Mouse (Mus musculus): Measurements from ENCODE around the gene Zfp598. TPM values are rescaled to one million over a fixed set of nuclear protein-coding genes. Genes with fewer than 3 reads are reported as not detected.

Gene Zfp598
- polyA plus RNA-seq, 2 experiments: 29.9 to 91.4 TPM

DNA sequence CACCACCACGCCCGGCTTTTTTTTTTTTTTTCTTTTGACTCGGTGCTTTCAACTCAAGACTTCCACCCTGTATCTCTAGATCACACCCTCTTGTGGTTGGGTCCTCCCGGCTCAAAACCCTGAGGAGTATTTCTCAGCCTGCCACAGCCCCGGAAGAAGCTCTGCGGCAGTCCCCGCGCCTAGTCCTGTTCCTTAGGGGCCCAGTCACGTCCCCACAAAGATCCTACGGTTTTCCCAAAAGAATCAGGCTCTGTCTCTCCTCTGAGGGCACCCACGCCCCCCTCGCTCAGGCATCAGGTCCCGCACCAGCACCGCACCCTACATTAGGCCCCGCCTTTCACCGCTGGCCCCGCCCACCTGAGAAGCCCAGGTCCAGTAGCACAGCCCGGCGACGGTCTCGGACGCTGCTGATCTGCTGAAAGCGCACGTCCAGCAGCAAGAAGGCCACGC, 17.7 kb downstream of the Zfp598 start:
- H3K36me3 ChIP-seq (ENCODE audit: control insufficient read depth, insufficient read depth, low read length): peaks cover 5% of the 10 kb centered on the region
- peak overlapping the region; percentile 25 for H3K4me3 ChIP-seq (replicated peaks; ENCODE audit: low read length)
- peak overlapping the region; percentile 45 for H3K4me2 ChIP-seq (replicated peaks; ENCODE audit: low read depth, low read length, severe bottlenecking)
- no peak for TF ChIP-seq POLR2A (IDR thresholded peaks at IDR 0.05; ENCODE audit: borderline replicate concordance, extremely low read depth, insufficient read depth, insufficient read length)
- WGBS: 3% methylated on average over 25 of the region's 25 CpGs
- no peaks in the 10 kb centered on the region for H3K9me3 ChIP-seq (ENCODE audit: control insufficient read depth, low read length)
- H3K27ac ChIP-seq (replicated peaks; ENCODE audit: low read depth, low read length): no peak overlapping the region
- DNase-seq (ENCODE audit: low spot score): no peak
- ATAC-seq (ENCODE audit: low FRiP score, low read depth): no peak
- H3K4me1 ChIP-seq (ENCODE audit: control insufficient read depth, insufficient read depth, low read length): peaks cover 8% of the 10 kb centered on the region
- H3K27me3 ChIP-seq (ENCODE audit: control insufficient read depth, insufficient read depth, low read length): peaks cover 38% of the 10 kb centered on the region
- peak overlapping the region; percentile 47 for H3K9ac ChIP-seq (ENCODE audit: low read depth, low read length, severe bottlenecking)

GRCm38 (mm10) chr17:24687599-24687998, 18.1 kb downstream of the Zfp598 start:
- Histone ChIP-seq H3K4me3 (replicated peaks; ENCODE audit: low read length) (peak overlapping the region; percentile 25), H3K27me3 (ENCODE audit: control insufficient read depth, insufficient read depth, low read length) (peaks cover 38% of the 10 kb centered on the region), H3K4me2 (replicated peaks; ENCODE audit: low read depth, low read length, severe bottlenecking) (peak overlapping the region; percentile 45), H3K9ac (ENCODE audit: low read depth, low read length, severe bottlenecking) (peak overlapping the region; percentile 47), H3K27ac (replicated peaks; ENCODE audit: low read depth, low read length) (no peak overlapping the region), H3K4me1 (ENCODE audit: control insufficient read depth, insufficient read depth, low read length) (peaks cover 8% of the 10 kb centered on the region), H3K36me3 (ENCODE audit: control insufficient read depth, insufficient read depth, low read length) (peaks cover 6% of the 10 kb centered on the region; the same call in 1 of the 2 replicates), H3K9me3 (ENCODE audit: control insufficient read depth, low read length) (no peaks in the 10 kb centered on the region)
- DNase-seq (ENCODE audit: low spot score) (no peak), ATAC-seq (ENCODE audit: low FRiP score, low read depth) (no peak)
- no peak for TF ChIP-seq POLR2A (IDR thresholded peaks at IDR 0.05; ENCODE audit: borderline replicate concordance, extremely low read depth, insufficient read depth, insufficient read length)
- WGBS: 18% methylated on average over 23 of the region's 23 CpGs

- H3K27me3 ChIP-seq (ENCODE audit: control insufficient read depth, insufficient read depth, low read length): peaks cover 38% of the 10 kb centered on the region
- H3K9me3 ChIP-seq (ENCODE audit: control insufficient read depth, low read length): no peaks in the 10 kb centered on the region
- TF ChIP-seq POLR2A (IDR thresholded peaks at IDR 0.05; ENCODE audit: borderline replicate concordance, extremely low read depth, insufficient read depth, insufficient read length): no peak
- under 1% methylated on average over 48 of the region's 55 CpGs for WGBS
- ATAC-seq (ENCODE audit: low FRiP score, low read depth): peak; percentile 27; the same call in 1 of the 2 replicates
- peak within 1 kb of the TSS; percentile 93 for H3K4me2 ChIP-seq (replicated peaks; ENCODE audit: low read depth, low read length, severe bottlenecking)
- H3K36me3 ChIP-seq (ENCODE audit: control insufficient read depth, insufficient read depth, low read length): peaks cover 15% of the 10 kb centered on the region
- H3K4me3 ChIP-seq (replicated peaks; ENCODE audit: low read length): peak within 1 kb of the TSS; percentile 65
- DNase-seq (ENCODE audit: low spot score): no peak
- peaks cover 8% of the 10 kb centered on the region for H3K4me1 ChIP-seq (ENCODE audit: control insufficient read depth, insufficient read depth, low read length)
- peak within 1 kb of the TSS; percentile 59 for H3K9ac ChIP-seq (ENCODE audit: low read depth, low read length, severe bottlenecking)
- H3K27ac ChIP-seq (replicated peaks; ENCODE audit: low read depth, low read length): no peak within 1 kb of the TSS
Observed at GRCm38 (mm10) chr17:24689251-24690081, 20.0 kb downstream of the Zfp598 start, which contains the start of gene Syngr3. Gene Syngr3 (minus strand): TSS chr17:24689955.

DNA sequence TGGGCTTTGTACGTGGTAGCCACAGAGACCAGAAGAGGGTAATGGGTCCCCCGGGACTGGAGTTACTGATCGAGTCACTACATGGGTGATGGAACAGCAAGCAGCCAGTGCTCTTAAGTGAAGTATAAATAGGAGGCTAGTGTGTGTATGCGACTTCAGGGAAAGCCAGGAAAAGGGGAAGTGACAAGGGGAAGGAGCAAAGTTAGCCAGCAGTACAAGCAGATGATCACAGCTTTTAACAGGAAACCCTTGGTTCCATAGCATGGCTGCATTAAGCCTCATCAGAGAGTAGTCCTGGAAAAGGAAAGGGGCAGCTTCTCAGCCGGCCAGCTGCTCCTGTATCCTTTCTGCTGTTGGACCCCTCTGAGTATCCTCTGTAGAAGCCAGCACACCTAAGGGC, 22.9 kb downstream of the Zfp598 start:
- WGBS: 88% methylated on average over 5 of the region's 5 CpGs
- Histone ChIP-seq H3K4me2 (replicated peaks; ENCODE audit: low read depth, low read length, severe bottlenecking) (no peak overlapping the region), H3K4me3 (replicated peaks; ENCODE audit: low read length) (no peak overlapping the region), H3K27ac (replicated peaks; ENCODE audit: low read depth, low read length) (no peak overlapping the region), H3K36me3 (ENCODE audit: control insufficient read depth, insufficient read depth, low read length) (peaks cover 15% of the 10 kb centered on the region), H3K9me3 (ENCODE audit: control insufficient read depth, low read length) (no peaks in the 10 kb centered on the region), H3K27me3 (ENCODE audit: control insufficient read depth, insufficient read depth, low read length) (peaks cover 35% of the 10 kb centered on the region), H3K4me1 (ENCODE audit: control insufficient read depth, insufficient read depth, low read length) (peaks cover 13% of the 10 kb centered on the region), H3K9ac (ENCODE audit: low read depth, low read length, severe bottlenecking) (no peak overlapping the region)
- ATAC-seq (ENCODE audit: low FRiP score, low read depth) (no peak), DNase-seq (ENCODE audit: low spot score) (no peak)
- TF ChIP-seq POLR2A (IDR thresholded peaks at IDR 0.05; ENCODE audit: borderline replicate concordance, extremely low read depth, insufficient read depth, insufficient read length): no peak

- H3K9ac ChIP-seq (ENCODE audit: low read depth, low read length, severe bottlenecking): peak overlapping the region; percentile 77
- peak overlapping the region; percentile 73 for H3K4me2 ChIP-seq (replicated peaks; ENCODE audit: low read depth, low read length, severe bottlenecking)
- peaks cover 9% of the 10 kb centered on the region for H3K4me1 ChIP-seq (ENCODE audit: control insufficient read depth, insufficient read depth, low read length)
- 5% methylated on average over 45 of the region's 51 CpGs for WGBS
- H3K9me3 ChIP-seq (ENCODE audit: control insufficient read depth, low read length): no peaks in the 10 kb centered on the region
- ATAC-seq (ENCODE audit: low FRiP score, low read depth): peak; percentile 31; the same call in 1 of the 2 replicates
- H3K36me3 ChIP-seq (ENCODE audit: control insufficient read depth, insufficient read depth, low read length): peaks cover 27% of the 10 kb centered on the region
- peak overlapping the region; percentile 84 for H3K4me3 ChIP-seq (replicated peaks; ENCODE audit: low read length)
- peaks cover 4% of the 10 kb centered on the region; the same call in 1 of the 2 replicates for H3K27me3 ChIP-seq (ENCODE audit: control insufficient read depth, insufficient read depth, low read length)
- peak overlapping the region; percentile 79 for H3K27ac ChIP-seq (replicated peaks; ENCODE audit: low read depth, low read length)
- DNase-seq (ENCODE audit: low spot score): no peak
- no peak for TF ChIP-seq POLR2A (IDR thresholded peaks at IDR 0.05; ENCODE audit: borderline replicate concordance, extremely low read depth, insufficient read depth, insufficient read length)
Observed at GRCm38 (mm10) chr17:24695326-24696010, 26.0 kb downstream of the Zfp598 start.
